Mouse (Mus musculus): ENCODE results near the gene Olfr543. TPM values are rescaled to one million over a fixed set of nuclear protein-coding genes. Genes with fewer than 3 reads are reported as not detected.
A peak's percentile ranks its signal among the peaks of the same experiment; 100 is the strongest.

Olfr543 gene
- polyA plus RNA-seq, 1 experiment from 2014 or later: 0.59 TPM

GRCm38 (mm10) chr7:102446438-102446837 is 35.0 kb downstream of the Olfr543 start:
- peaks cover 14% of the 10 kb centered on the region for H3K36me3 ChIP-seq (ENCODE audit: control insufficient read depth, insufficient read depth, low read length)
- H3K4me2 ChIP-seq (ENCODE audit: low read length): no peak overlapping the region
- no peaks in the 10 kb centered on the region for H3K27me3 ChIP-seq (ENCODE audit: control insufficient read depth, insufficient read depth, low read depth, low read length)
- H3K4me1 ChIP-seq (ENCODE audit: control insufficient read depth, insufficient read depth, low read length): peaks cover 16% of the 10 kb centered on the region
- no peak for ATAC-seq
- H3K9ac ChIP-seq (ENCODE audit: low read depth, low read length): no peak overlapping the region
- H3K9me3 ChIP-seq (replicated peaks; ENCODE audit: control insufficient read depth, low read length, poor library complexity, severe bottlenecking): no peaks in the 10 kb centered on the region
- H3K4me3 ChIP-seq (ENCODE audit: low read depth, low read length): no peak overlapping the region
- no peak overlapping the region for H3K27ac ChIP-seq (ENCODE audit: low read length)
- WGBS: 96% methylated on average over 9 of the region's 9 CpGs

- no peak overlapping the region for H3K27ac ChIP-seq (ENCODE audit: low read length)
- H3K4me1 ChIP-seq (ENCODE audit: control insufficient read depth, insufficient read depth, low read length): peaks cover 18% of the 10 kb centered on the region
- peaks cover 11% of the 10 kb centered on the region; the same call in 1 of the 2 replicates for H3K36me3 ChIP-seq (ENCODE audit: control insufficient read depth, insufficient read depth, low read length)
- ATAC-seq: no peak
- no peaks in the 10 kb centered on the region for H3K27me3 ChIP-seq (ENCODE audit: control insufficient read depth, insufficient read depth, low read depth, low read length)
- 90% methylated on average over 2 of the region's 2 CpGs for WGBS
- no peaks in the 10 kb centered on the region for H3K9me3 ChIP-seq (replicated peaks; ENCODE audit: control insufficient read depth, low read length, poor library complexity, severe bottlenecking)
- no peak overlapping the region for H3K9ac ChIP-seq (ENCODE audit: low read depth, low read length)
- H3K4me2 ChIP-seq (ENCODE audit: low read length): no peak overlapping the region
- H3K4me3 ChIP-seq (ENCODE audit: low read depth, low read length): no peak overlapping the region
Measured at GRCm38 (mm10) chr7:102444301-102444700, 37.2 kb downstream of the Olfr543 start.

GRCm38 (mm10) chr7:102442432-102442831 is 39.0 kb downstream of the Olfr543 start:
- Histone ChIP-seq H3K27ac (ENCODE audit: low read length) (no peak overlapping the region), H3K9me3 (replicated peaks; ENCODE audit: control insufficient read depth, low read length, poor library complexity, severe bottlenecking) (no peaks in the 10 kb centered on the region), H3K4me2 (ENCODE audit: low read length) (peak overlapping the region; percentile 71), H3K27me3 (ENCODE audit: control insufficient read depth, insufficient read depth, low read depth, low read length) (no peaks in the 10 kb centered on the region), H3K36me3 (ENCODE audit: control insufficient read depth, insufficient read depth, low read length) (0 out of 2 replicates have a peak, but pooled peaks cover 5% of the 10 kb centered on the region), H3K4me3 (ENCODE audit: low read depth, low read length) (peak overlapping the region; percentile 60), H3K4me1 (ENCODE audit: control insufficient read depth, insufficient read depth, low read length) (peaks cover 18% of the 10 kb centered on the region), H3K9ac (ENCODE audit: low read depth, low read length) (peak overlapping the region; percentile 65; the same call in 1 of the 2 replicates)
- ATAC-seq: no peak
- 0% methylated on average over 4 of the region's 4 CpGs for WGBS

GRCm38 (mm10) chr7:102441657-102442391 is 39.7 kb downstream of the Olfr543 start, which contains the start of gene Rrm1:
Rrm1 (plus strand) TSS chr7:102441695.
- H3K9me3 ChIP-seq (replicated peaks; ENCODE audit: control insufficient read depth, low read length, poor library complexity, severe bottlenecking): no peaks in the 10 kb centered on the region
- 0 out of 2 replicates have a peak, but pooled peaks cover 2% of the 10 kb centered on the region for H3K36me3 ChIP-seq (ENCODE audit: control insufficient read depth, insufficient read depth, low read length)
- H3K27me3 ChIP-seq (ENCODE audit: control insufficient read depth, insufficient read depth, low read depth, low read length): no peaks in the 10 kb centered on the region; the same call in 1 of the 2 replicates
- H3K9ac ChIP-seq (ENCODE audit: low read depth, low read length): peak within 1 kb of the TSS; percentile 65
- peak; percentile 100 for ATAC-seq
- H3K4me2 ChIP-seq (ENCODE audit: low read length): peak within 1 kb of the TSS; percentile 71
- H3K4me1 ChIP-seq (ENCODE audit: control insufficient read depth, insufficient read depth, low read length): peaks cover 18% of the 10 kb centered on the region
- under 1% methylated on average over 55 of the region's 56 CpGs for WGBS
- peak within 1 kb of the TSS; percentile 60 for H3K4me3 ChIP-seq (ENCODE audit: low read depth, low read length)
- H3K27ac ChIP-seq (ENCODE audit: low read length): peak within 1 kb of the TSS; percentile 59; the same call in 1 of the 2 replicates

GRCm38 (mm10) chr7:102440822-102441656 is 40.4 kb downstream of the Olfr543 start:
- no peaks in the 10 kb centered on the region for H3K9me3 ChIP-seq (replicated peaks; ENCODE audit: control insufficient read depth, low read length, poor library complexity, severe bottlenecking)
- H3K4me3 ChIP-seq (ENCODE audit: low read depth, low read length): peak overlapping the region; percentile 60
- H3K27ac ChIP-seq (ENCODE audit: low read length): peak overlapping the region; percentile 59; the same call in 1 of the 2 replicates
- no peaks in the 10 kb centered on the region; the same call in 1 of the 2 replicates for H3K27me3 ChIP-seq (ENCODE audit: control insufficient read depth, insufficient read depth, low read depth, low read length)
- H3K9ac ChIP-seq (ENCODE audit: low read depth, low read length): no peak overlapping the region
- peak; percentile 37 for ATAC-seq
- H3K4me2 ChIP-seq (ENCODE audit: low read length): peak overlapping the region; percentile 47
- 52% methylated on average over 15 of the region's 15 CpGs for WGBS
- peaks cover 18% of the 10 kb centered on the region for H3K4me1 ChIP-seq (ENCODE audit: control insufficient read depth, insufficient read depth, low read length)
- no peaks in the 10 kb centered on the region for H3K36me3 ChIP-seq (ENCODE audit: control insufficient read depth, insufficient read depth, low read length)

- no peak overlapping the region for H3K27ac ChIP-seq (ENCODE audit: low read length)
- no peak overlapping the region for H3K4me3 ChIP-seq (ENCODE audit: low read depth, low read length)
- no peak for ATAC-seq
- H3K27me3 ChIP-seq (ENCODE audit: control insufficient read depth, insufficient read depth, low read depth, low read length): no peaks in the 10 kb centered on the region; the same call in 1 of the 2 replicates
- WGBS: 89% methylated on average over 2 of the region's 2 CpGs
- no peaks in the 10 kb centered on the region for H3K36me3 ChIP-seq (ENCODE audit: control insufficient read depth, insufficient read depth, low read length)
- no peak overlapping the region for H3K9ac ChIP-seq (ENCODE audit: low read depth, low read length)
- H3K9me3 ChIP-seq (replicated peaks; ENCODE audit: control insufficient read depth, low read length, poor library complexity, severe bottlenecking): no peaks in the 10 kb centered on the region
- H3K4me1 ChIP-seq (ENCODE audit: control insufficient read depth, insufficient read depth, low read length): no peaks in the 10 kb centered on the region
- H3K4me2 ChIP-seq (ENCODE audit: low read length): no peak overlapping the region
Measured at GRCm38 (mm10) chr7:102434344-102434743, 47.1 kb downstream of the Olfr543 start.

Other genes starting within 250 kb of the Olfr543 start
- 12.8 and 14.6 TPM in 2 replicates for gene Rhog, start 225.6 kb downstream of the Olfr543 start, polyA plus RNA-seq (2015; fragmentation: Nextera tagmentation; extraction: Ambion mirVana)
- gene Stim1, start 213.9 kb downstream of the Olfr543 start, polyA plus RNA-seq (2015; fragmentation: Nextera tagmentation; extraction: Ambion mirVana): 10.2 and 12.5 TPM in 2 replicates
- 38.5 and 42.8 TPM in 2 replicates for gene Rrm1, start 40.0 kb downstream of the Olfr543 start, polyA plus RNA-seq (2015; fragmentation: Nextera tagmentation; extraction: Ambion mirVana)
- 0.19 and 0.25 TPM in 2 replicates for gene Olfr544, start 6.6 kb upstream of the Olfr543 start, polyA plus RNA-seq (2015; fragmentation: Nextera tagmentation; extraction: Ambion mirVana)
- gene Olfr545, start 17.9 kb upstream of the Olfr543 start, polyA plus RNA-seq (2015; fragmentation: Nextera tagmentation; extraction: Ambion mirVana): 0.23 and 0.25 TPM in 2 replicates
- gene Olfr547, start 53.1 kb upstream of the Olfr543 start, polyA plus RNA-seq (2015; fragmentation: Nextera tagmentation; extraction: Ambion mirVana): not detected in 2 replicates
- gene Olfr548-ps1, start 59.2 kb upstream of the Olfr543 start, polyA plus RNA-seq (2015; fragmentation: Nextera tagmentation; extraction: Ambion mirVana): not detected in 2 replicates
- not detected in 2 replicates for gene Olfr549, start 68.2 kb upstream of the Olfr543 start, polyA plus RNA-seq (2015; fragmentation: Nextera tagmentation; extraction: Ambion mirVana)
- gene Trim21, start 83.8 kb upstream of the Olfr543 start, polyA plus RNA-seq (2015; fragmentation: Nextera tagmentation; extraction: Ambion mirVana): not detected in 2 replicates
- not detected in 2 replicates for gene Olfr550, start 89.8 kb upstream of the Olfr543 start, polyA plus RNA-seq (2015; fragmentation: Nextera tagmentation; extraction: Ambion mirVana)
- not detected in 2 replicates for gene Olfr551, start 110.2 kb upstream of the Olfr543 start, polyA plus RNA-seq (2015; fragmentation: Nextera tagmentation; extraction: Ambion mirVana)
- not detected in 2 replicates for gene Olfr552, start 116.1 kb upstream of the Olfr543 start, polyA plus RNA-seq (2015; fragmentation: Nextera tagmentation; extraction: Ambion mirVana)
- gene Olfr553, start 136.5 kb upstream of the Olfr543 start, polyA plus RNA-seq (2015; fragmentation: Nextera tagmentation; extraction: Ambion mirVana): not detected in 2 replicates
- not detected in 2 replicates for gene Olfr554, start 156.8 kb upstream of the Olfr543 start, polyA plus RNA-seq (2015; fragmentation: Nextera tagmentation; extraction: Ambion mirVana)
- not detected in 2 replicates for gene Olfr555, start 177.1 kb upstream of the Olfr543 start, polyA plus RNA-seq (2015; fragmentation: Nextera tagmentation; extraction: Ambion mirVana)
- gene Olfr556, start 183.2 kb upstream of the Olfr543 start, polyA plus RNA-seq (2015; fragmentation: Nextera tagmentation; extraction: Ambion mirVana): not detected in 2 replicates
- 6.4 and 7.3 TPM in 2 replicates for gene Trim68, start 205.6 kb upstream of the Olfr543 start, polyA plus RNA-seq (2015; fragmentation: Nextera tagmentation; extraction: Ambion mirVana)
- not detected in 2 replicates for gene Olfr557, start 214.2 kb upstream of the Olfr543 start, polyA plus RNA-seq (2015; fragmentation: Nextera tagmentation; extraction: Ambion mirVana)
- not detected in 2 replicates for gene Olfr558, start 220.5 kb upstream of the Olfr543 start, polyA plus RNA-seq (2015; fragmentation: Nextera tagmentation; extraction: Ambion mirVana)
- not detected in 2 replicates for gene Olfr33, start 237.4 kb upstream of the Olfr543 start, polyA plus RNA-seq (2015; fragmentation: Nextera tagmentation; extraction: Ambion mirVana)
- not detected in 2 replicates for gene Olfr559, start 245.8 kb upstream of the Olfr543 start, polyA plus RNA-seq (2015; fragmentation: Nextera tagmentation; extraction: Ambion mirVana)